Mouse (Mus musculus) brain, embryonic 18.5 days (tissue): ENCODE measurements around the gene Sf3b6.
"Not testable (repeated sequence)": the region's sequence is repeated elsewhere in the genome, so short reads cannot be mapped to it uniquely, and the experiment has no call there.

Experiments used
- DNase-seq: peaks from one replicate; pipeline ENCODE4 v3.0.0-alpha.2; 2012; ENCODE audit warnings: low read depth, low spot score

Sf3b6 gene

DNA sequence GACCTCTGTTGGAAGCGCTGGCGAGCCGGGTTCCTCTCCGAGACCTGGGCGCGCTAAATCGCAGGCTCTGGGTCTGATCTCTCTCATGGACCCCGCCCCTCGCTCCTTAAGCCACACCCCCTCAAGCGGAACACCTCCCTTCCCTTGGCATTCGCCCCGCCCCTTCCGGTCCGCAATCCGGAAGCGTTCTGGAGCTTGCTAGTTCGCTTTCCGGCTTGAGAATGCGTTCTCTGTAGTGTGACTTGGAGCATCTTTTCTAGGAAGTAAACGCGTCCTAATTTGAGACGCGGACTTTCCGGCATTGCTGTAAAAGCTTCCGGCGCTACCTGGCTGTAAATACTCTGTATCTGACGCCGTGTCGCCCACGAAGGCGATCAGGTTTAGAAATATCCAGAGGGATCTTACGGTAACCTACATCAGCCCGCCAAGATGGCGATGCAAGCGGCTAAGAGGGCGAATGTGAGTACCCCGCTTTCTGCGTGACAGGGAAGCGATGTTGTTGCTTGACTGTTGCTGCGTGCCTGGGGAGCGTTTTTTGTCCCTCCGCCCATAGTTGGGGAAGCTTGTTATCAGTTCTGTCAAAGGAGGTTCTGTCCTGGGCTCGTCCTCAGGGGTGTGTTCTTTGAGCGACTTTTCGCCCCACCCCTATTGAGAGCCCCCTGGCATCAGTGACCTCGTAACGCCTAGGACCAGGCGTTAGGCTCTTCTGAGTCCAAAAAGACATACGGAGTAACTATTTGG, at the start of gene Sf3b6:
TSS of gene Sf3b6 (plus strand) at position 184 of the 741 bp plus-strand sequence.
- peak; percentile 91 for DNase-seq

- peak; percentile 85 for DNase-seq
These were observed 48.6 kb upstream of the Sf3b6 start, which contains the start of the genes Pfn4 and Fam228b for GRCm38 (mm10) chr12:4768492-4769332. Gene Pfn4, plus strand, starts transcription at chr12:4769022. Gene Fam228b, minus strand, starts transcription at chr12:4769267.

GRCm38 (mm10) chr12:4769333-4769723, 48.0 kb upstream of the Sf3b6 start:
- DNase-seq: no peak

- DNase-seq: no peak
These were observed 42.3 kb upstream of the Sf3b6 start for GRCm38 (mm10) chr12:4774895-4775587.

DNA sequence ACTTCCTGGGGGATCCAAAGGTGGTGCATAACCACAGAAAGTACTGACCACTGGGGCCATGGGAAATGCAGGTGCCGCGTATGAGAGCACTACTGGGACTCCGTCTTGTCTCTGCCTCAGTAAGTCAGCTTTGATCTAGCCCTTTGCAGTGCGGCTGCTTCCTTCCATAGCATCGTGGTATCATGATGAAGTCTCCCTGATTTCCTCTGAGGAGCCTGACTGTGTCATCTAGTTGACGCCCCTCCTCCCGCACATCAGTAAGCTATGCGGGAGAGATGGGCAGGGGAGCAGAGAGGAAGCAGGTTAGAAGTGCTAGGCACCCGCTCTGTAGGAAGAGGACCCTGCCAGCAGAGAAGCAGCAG, 41.8 kb upstream of the Sf3b6 start:
- no peak for DNase-seq

- no peak for DNase-seq
These were observed 39.6 kb upstream of the Sf3b6 start for GRCm38 (mm10) chr12:4777734-4778133.

- DNase-seq: no peak
These were observed 37.1 kb upstream of the Sf3b6 start for GRCm38 (mm10) chr12:4780245-4780644.

DNA sequence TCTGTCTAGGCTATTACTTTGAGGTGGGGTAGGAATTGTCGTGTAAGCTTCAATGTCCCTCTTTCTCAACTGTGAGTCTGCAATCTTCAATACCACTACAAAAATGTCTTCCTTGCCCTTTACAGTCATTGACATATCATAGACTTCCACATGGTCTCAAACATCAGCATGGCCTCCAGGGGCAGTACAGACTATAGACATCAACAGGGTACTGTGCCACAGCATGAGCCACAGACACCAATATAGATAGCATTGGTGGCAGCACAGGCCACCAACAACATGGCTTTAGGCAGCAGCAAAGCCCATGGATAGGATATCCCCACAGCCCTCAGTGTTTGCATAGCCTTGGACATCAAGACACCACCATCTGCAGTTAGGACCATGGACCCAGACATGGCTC, 36.1 kb upstream of the Sf3b6 start:
- DNase-seq: no peak

DNA sequence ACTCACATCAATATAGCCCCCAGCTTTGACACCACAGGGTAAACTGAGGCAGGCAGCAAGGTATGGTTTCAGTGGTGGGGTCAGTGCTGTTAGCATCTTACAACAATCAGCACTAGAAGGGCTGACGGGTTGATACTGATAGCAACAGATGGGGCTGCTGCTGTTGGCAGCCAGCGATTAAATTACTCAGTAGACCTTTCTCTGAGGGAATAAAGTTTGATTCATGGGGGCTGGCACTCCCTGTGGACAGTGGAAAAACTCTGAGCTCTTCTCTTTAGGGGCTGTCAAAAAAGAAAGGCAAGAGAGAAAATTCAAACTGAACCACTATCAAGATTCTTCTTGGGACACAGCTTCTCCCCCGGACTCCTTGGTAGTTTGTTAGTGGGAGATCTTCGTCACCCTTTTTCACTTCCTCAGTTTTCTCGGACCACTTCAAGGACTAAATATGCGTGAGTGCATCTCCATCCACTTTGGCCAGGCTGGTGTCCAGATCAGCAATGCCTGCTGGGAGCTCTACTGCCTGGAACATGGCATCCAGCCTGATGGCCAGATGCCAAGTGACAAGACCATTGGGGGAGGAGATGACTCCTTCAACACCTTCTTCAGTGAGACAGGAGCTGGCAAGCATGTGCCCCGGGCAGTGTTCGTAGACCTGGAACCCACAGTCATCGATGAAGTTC, 35.5 kb upstream of the Sf3b6 start:
- not testable (repeated sequence) for DNase-seq

- DNase-seq: no peak
These were observed 33.7 kb upstream of the Sf3b6 start for GRCm38 (mm10) chr12:4783598-4783997.

DNA sequence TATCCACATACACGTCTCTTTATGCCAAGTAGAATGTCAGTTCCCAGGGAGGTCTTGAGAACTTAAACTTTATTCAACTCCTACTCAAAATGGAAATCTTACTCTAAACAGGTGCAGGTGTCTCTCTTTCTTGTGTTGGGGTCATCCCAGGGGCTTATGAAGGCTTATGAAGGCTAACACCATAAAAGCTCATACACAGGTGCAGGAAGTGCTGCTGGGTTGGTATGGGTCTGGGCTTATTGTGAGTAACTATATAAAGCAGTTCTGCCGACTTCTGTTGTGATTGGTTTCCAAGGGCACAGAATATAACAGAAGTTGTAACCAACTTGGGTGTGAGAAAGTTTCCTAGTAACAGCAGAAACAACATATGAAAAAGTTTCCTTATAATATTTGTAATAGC, 32.9 kb upstream of the Sf3b6 start:
- no peak for DNase-seq

DNA sequence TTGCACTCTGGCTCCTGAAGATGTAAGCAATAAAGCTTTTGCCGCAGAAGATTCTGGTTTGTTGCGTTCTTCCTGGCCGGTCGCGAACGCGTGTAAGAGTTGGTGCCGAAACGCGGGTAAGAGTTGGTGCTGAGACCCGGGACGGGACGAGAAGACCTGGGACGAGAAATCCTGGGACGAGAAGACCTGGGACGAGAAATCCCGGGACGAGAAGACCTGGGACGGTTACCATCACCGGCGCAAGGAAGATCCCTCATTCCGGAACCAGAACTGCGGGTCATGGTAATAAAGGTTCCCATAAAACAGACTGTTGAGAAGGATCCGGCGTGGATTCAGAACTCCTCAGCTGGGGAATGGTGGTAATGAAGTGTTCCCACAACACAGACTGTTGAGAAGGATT, 29.2 kb upstream of the Sf3b6 start:
- DNase-seq: not testable (repeated sequence)

GRCm38 (mm10) chr12:4793718-4794117, 23.6 kb upstream of the Sf3b6 start:
- no peak for DNase-seq

GRCm38 (mm10) chr12:4797471-4797870, 19.9 kb upstream of the Sf3b6 start:
- DNase-seq: not testable (repeated sequence)

- DNase-seq: no peak
These were observed 6.3 kb upstream of the Sf3b6 start for GRCm38 (mm10) chr12:4811036-4811435.

DNA sequence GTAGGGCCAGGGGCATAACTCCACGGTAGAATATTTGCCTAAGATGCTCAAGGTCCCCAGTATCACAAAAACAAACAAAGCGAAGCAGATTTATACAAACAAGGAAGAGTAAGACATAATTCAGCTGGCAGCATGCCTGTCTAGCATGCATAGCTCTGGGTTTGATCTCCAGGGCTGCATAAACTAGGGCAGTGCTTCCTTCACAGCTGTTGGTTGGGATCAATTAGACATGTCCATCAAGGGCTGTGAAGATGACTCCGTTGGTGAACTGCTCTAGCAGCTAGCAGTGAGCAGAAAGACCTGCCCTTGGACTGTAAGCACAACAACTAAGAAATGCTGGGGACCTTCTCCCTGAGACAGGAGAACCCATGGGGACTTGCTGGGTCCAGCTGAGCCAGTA, 5.6 kb upstream of the Sf3b6 start:
- no peak for DNase-seq

- DNase-seq: no peak
These were observed 3.7 kb upstream of the Sf3b6 start for GRCm38 (mm10) chr12:4813636-4814035.

DNA sequence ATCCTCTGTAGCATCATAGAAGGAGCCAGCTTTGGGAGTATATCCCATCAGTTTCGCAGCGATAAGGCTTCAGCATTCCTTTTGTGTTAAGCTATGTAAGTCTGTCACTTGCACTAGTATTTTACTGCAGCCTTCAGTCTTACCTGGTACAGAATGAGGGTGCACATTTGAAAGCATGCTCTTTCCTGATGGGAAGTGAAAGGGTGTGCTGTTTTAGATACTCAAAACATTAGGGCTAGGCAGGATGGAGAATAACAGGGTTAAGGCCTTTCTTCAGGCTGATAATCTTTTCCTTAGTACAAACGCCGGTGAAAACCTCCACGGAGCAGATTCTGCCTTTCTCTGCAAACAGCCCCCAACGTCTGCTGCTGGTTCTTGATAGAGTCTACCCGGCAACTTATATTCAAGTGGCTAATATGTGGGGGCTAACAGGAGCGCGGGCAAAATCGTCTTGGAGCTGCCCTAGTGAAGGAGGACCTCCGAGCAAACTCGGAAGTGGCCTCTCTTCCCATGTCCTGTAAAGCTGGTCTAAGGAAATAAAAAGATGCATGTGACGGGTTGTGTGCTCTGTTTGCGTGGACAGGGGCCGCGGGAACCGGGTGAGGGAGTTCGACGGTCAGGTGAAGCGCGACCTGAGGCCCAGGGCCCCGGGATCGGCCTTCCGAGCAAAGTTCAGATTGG, 524 bp upstream of the Sf3b6 start:
- DNase-seq: no peak

GRCm38 (mm10) chr12:4827256-4827655, 9.9 kb downstream of the Sf3b6 start:
- no peak for DNase-seq

DNA sequence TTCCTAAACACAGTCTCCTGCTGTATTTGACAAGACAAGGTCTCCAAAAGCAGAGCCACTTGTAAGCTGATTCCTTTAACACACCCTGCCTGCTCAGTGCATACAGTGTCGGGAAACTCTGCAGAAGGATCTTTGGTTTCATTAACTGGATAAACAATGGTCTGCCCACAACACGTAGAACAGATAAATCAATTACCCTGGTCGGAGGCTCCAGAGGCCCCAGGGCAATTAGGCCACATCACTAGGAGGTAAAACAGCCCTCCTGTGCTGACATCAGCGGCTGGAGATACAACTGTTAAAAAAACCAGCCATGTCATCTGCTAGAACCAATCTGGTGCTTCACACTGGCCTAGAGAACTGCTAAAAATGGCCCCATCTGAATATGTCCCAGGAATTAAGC, 19.6 kb downstream of the Sf3b6 start:
- no peak for DNase-seq

GRCm38 (mm10) chr12:4840010-4840409, 22.7 kb downstream of the Sf3b6 start:
- DNase-seq: no peak
